Mouse (Mus musculus) retina, postnatal 1 day (tissue): ENCODE measurements around the gene Olfr1502.
"Not testable (repeated sequence)": the region's sequence is repeated elsewhere in the genome, so short reads cannot be mapped to it uniquely, and the experiment has no call there.

Experiments used
- DNase-seq: peaks from one replicate; pipeline ENCODE4 v3.0.0-alpha.2; 2012

The Olfr1502 gene

GRCm38 (mm10) chr19:13861495-13861894, at the start of gene Olfr1502:
Gene Olfr1502, plus strand, starts transcription at chr19:13861795.
- no peak for DNase-seq

DNA sequence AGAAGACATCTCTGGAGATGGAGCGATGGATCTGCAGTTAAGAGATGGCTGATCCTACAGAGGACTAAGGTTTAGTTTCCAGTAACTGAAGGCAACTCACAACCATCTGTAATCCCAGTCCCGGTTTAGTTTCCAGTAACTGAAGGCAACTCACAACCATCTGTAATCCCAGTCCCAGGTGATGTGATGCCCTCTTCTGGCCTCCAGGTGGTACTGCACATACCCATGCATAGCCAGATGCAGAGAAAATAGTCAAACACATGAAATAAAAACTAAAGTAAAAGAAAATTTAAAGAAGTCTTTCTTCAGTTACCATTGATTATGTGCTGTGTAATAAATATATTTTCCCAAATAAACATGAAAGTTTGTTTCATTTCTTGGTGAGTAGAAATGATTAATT, 48.8 kb upstream of the Olfr1502 start:
- DNase-seq, result no peak

- peak; percentile 46 for DNase-seq
Measured at GRCm38 (mm10) chr19:13818827-13819226, 42.8 kb upstream of the Olfr1502 start.

GRCm38 (mm10) chr19:13819347-13819746, 42.2 kb upstream of the Olfr1502 start, which contains the start of gene Olfr1499:
Gene Olfr1499, minus strand, starts transcription at chr19:13819447.
- no peak for DNase-seq

DNA sequence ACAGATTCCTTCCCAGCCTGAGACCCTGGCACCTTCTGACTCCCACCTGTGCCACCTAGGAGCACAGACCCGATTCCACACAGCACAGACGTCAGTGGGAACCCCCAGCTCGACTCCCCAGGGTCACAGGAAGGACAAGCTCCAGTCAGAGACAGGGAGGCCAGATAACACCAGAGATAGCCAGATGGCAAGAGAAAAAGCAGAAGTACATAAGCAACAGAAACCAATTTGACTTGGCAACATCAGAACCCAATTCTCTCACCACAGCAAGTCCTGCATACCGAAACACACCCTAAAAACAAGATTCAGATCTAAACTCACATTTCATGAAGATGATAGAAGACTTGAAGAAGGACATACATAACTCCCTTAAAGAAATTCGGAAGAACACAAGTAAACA, 40.7 kb upstream of the Olfr1502 start:
- no peak for DNase-seq

- DNase-seq, result no peak
Measured at GRCm38 (mm10) chr19:13828447-13828846, 33.1 kb upstream of the Olfr1502 start.

GRCm38 (mm10) chr19:13830388-13830787, 31.2 kb upstream of the Olfr1502 start, which contains the start of gene Olfr1500:
Gene Olfr1500, minus strand, starts transcription at chr19:13830488.
- no peak for DNase-seq

DNA sequence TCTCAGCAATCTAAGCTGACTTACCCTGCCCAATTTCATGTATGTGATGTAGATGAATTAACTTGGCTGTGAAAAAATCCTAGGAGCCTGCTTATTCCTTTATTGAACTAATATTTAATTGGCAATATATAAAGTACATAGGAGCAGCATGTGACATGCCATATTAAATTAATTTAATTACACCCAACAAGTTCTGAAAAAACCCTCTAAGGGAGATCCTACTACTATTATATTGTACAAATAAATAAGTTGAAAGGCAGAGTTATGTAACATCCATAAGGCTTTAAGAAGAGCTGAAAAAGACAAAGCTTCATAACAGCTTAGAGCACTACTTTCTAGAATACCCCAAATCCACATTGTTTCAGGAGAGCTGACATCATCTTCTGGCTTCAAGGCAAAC, 11.0 kb upstream of the Olfr1502 start, which contains the start of gene Olfr1501:
Gene Olfr1501, minus strand, starts transcription at position 101 of the 400 bp plus-strand sequence.
- not testable (repeated sequence) for DNase-seq

DNA sequence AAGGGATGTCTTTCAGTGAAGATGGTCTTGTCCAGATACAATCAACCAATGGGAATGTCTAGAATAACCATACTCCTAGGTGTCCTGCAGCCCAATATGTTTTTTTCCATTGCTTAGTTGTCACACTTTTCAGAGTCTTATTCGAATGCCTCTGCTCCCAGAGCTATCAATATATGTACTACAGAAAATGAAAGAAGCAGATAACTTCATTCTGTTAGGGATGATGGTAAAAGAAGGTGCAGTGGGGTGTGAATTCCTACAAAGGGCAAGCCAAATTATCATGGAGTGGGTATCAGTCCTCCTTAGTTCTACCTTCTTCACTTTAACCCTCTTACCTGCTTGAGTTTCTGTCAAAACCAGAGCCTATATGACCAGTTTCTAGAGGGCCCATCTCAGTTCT, 36.2 kb downstream of the Olfr1502 start, which contains the start of gene Olfr1504:
Gene Olfr1504, minus strand, starts transcription at position 101 of the 400 bp plus-strand sequence.
- DNase-seq, result no peak
